Mouse (Mus musculus): Measurements from ENCODE around the gene B4galnt1. TPM values are rescaled to one million over a fixed set of nuclear protein-coding genes. Genes with fewer than 3 reads are reported as not detected.

The B4galnt1 gene
- polyA plus RNA-seq, 1 experiment from 2014 or later = 45.9 TPM

DNA sequence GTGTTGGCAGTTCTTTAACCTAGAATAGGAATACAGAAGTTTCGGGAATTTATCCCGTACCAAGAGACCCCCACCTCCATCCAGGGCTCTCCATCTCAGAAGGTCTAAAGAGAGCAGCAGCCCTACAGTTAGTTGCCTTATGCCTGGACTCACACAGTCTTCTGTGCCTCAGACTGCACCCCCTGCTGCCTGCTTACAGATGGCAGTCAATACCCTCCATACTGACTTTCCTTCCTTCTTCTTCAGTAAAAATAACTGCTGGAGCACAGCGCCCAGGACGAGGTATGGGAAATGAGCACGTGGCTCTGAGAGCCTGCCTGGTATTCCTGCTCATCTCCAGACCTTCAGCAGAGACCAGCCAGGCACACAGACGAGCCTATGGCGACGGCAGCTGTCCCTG is 35.3 kb downstream of the B4galnt1 start:
- DNase-seq (ENCODE audit: low spot score) (no peak), ATAC-seq (ENCODE audit: low FRiP score, low TSS enrichment) (no peak)
- Histone ChIP-seq H3K36me3 (ENCODE audit: control insufficient read depth, insufficient read depth, low read length) (peaks cover 10% of the 10 kb centered on the region), H3K4me3 (ENCODE audit: low read depth, low read length) (no peak overlapping the region), H3K4me1 (replicated peaks; ENCODE audit: control insufficient read depth, insufficient read depth) (no peaks in the 10 kb centered on the region), H3K9me3 (ENCODE audit: control insufficient read depth, low read length) (no peaks in the 10 kb centered on the region), H3K27ac (replicated peaks) (no peak overlapping the region), H3K4me2 (replicated peaks; ENCODE audit: low read depth) (no peak overlapping the region), H3K9ac (ENCODE audit: low read length) (no peak overlapping the region), H3K27me3 (ENCODE audit: control insufficient read depth, insufficient read depth, low read length) (no peaks in the 10 kb centered on the region)
- TF ChIP-seq CTCF (IDR thresholded peaks at IDR 0.05; ENCODE audit: low read depth) (peak; percentile 51), EP300 (optimal IDR thresholded peaks at IDR 0.05) (no peak)
- 85% methylated on average over 8 of the region's 8 CpGs for WGBS

DNA sequence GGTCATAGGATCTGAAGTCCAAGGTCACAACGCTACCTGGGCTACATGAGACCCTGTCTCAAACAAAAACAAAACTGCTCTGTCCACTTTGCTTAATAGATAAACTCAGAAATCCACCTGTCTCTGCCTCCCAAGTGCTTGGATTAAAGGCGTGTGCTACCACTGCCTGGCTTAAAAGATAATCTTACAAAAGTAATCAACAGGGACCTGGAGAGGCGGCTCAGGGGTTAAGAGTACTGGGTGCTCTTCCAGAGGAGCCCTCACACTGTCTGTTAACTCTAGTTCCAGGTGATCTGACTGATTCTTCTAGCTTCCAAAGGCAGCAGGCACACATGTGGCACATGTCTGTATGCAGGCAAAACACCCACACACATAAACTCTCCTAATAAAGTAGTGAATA is 38.1 kb downstream of the B4galnt1 start:
- no peak for ATAC-seq (ENCODE audit: low FRiP score, low TSS enrichment)
- Histone ChIP-seq H3K9ac (ENCODE audit: low read length) (no peak overlapping the region), H3K27me3 (ENCODE audit: control insufficient read depth, insufficient read depth, low read length) (no peaks in the 10 kb centered on the region), H3K36me3 (ENCODE audit: control insufficient read depth, insufficient read depth, low read length) (peaks cover 15% of the 10 kb centered on the region), H3K4me2 (replicated peaks; ENCODE audit: low read depth) (no peak overlapping the region), H3K4me1 (replicated peaks; ENCODE audit: control insufficient read depth, insufficient read depth) (no peaks in the 10 kb centered on the region), H3K4me3 (ENCODE audit: low read depth, low read length) (no peak overlapping the region), H3K27ac (replicated peaks) (no peak overlapping the region), H3K9me3 (ENCODE audit: control insufficient read depth, low read length) (no peaks in the 10 kb centered on the region)
- no peak for DNase-seq (ENCODE audit: low spot score)
- 81% methylated on average over 3 of the region's 3 CpGs for WGBS
- TF ChIP-seq CTCF (IDR thresholded peaks at IDR 0.05; ENCODE audit: low read depth) = no peak
- TF ChIP-seq EP300 (optimal IDR thresholded peaks at IDR 0.05) = no peak

DNA sequence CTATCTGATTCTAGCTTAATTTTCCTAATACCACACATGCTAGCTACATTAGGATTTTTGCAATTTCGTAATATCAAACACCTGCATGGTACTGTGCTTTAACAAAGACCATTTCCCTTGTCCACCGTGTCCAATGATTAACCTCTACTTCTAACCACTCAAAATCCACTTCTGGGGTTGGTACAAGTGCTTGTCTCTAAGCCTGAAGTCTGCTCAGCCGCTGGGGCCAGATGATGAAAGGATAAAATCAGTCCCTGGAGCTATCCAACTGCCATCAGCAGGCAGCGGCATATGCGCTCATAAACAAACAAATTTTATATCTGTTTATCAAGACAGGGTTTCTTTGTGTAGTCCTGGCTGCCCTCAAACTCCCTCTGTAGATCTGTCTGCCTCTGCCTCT is 39.6 kb downstream of the B4galnt1 start:
- 87% methylated on average over 5 of the region's 5 CpGs for WGBS
- ATAC-seq (ENCODE audit: low FRiP score, low TSS enrichment) = no peak
- TF ChIP-seq CTCF (IDR thresholded peaks at IDR 0.05; ENCODE audit: low read depth) = no peak
- TF ChIP-seq EP300 (optimal IDR thresholded peaks at IDR 0.05) = no peak
- H3K4me3 ChIP-seq (ENCODE audit: low read depth, low read length) = no peak overlapping the region
- H3K9me3 ChIP-seq (ENCODE audit: control insufficient read depth, low read length) = no peaks in the 10 kb centered on the region
- no peaks in the 10 kb centered on the region for H3K4me1 ChIP-seq (replicated peaks; ENCODE audit: control insufficient read depth, insufficient read depth)
- no peak for DNase-seq (ENCODE audit: low spot score)
- no peak overlapping the region for H3K9ac ChIP-seq (ENCODE audit: low read length)
- H3K4me2 ChIP-seq (replicated peaks; ENCODE audit: low read depth) = no peak overlapping the region
- no peak overlapping the region for H3K27ac ChIP-seq (replicated peaks)
- H3K27me3 ChIP-seq (ENCODE audit: control insufficient read depth, insufficient read depth, low read length) = no peaks in the 10 kb centered on the region
- H3K36me3 ChIP-seq (ENCODE audit: control insufficient read depth, insufficient read depth, low read length) = peaks cover 15% of the 10 kb centered on the region

- H3K9ac ChIP-seq (ENCODE audit: low read length) = no peak overlapping the region
- no peaks in the 10 kb centered on the region for H3K4me1 ChIP-seq (replicated peaks; ENCODE audit: control insufficient read depth, insufficient read depth)
- ATAC-seq (ENCODE audit: low FRiP score, low TSS enrichment) (0 out of 2 replicates have a peak, but pooled peaks have one; percentile 28), DNase-seq (ENCODE audit: low spot score) (peak; percentile 42)
- peaks cover 15% of the 10 kb centered on the region for H3K36me3 ChIP-seq (ENCODE audit: control insufficient read depth, insufficient read depth, low read length)
- H3K4me2 ChIP-seq (replicated peaks; ENCODE audit: low read depth) = no peak overlapping the region
- H3K27ac ChIP-seq (replicated peaks) = no peak overlapping the region
- no peaks in the 10 kb centered on the region for H3K9me3 ChIP-seq (ENCODE audit: control insufficient read depth, low read length)
- H3K27me3 ChIP-seq (ENCODE audit: control insufficient read depth, insufficient read depth, low read length) = no peaks in the 10 kb centered on the region
- no peak for TF ChIP-seq EP300 (optimal IDR thresholded peaks at IDR 0.05)
- 72% methylated on average over 10 of the region's 10 CpGs for WGBS
- no peak overlapping the region for H3K4me3 ChIP-seq (ENCODE audit: low read depth, low read length)
Measured at GRCm38 (mm10) chr10:127205373-127205772, 40.3 kb downstream of the B4galnt1 start.

GRCm38 (mm10) chr10:127208921-127209320 is 43.9 kb downstream of the B4galnt1 start:
- Histone ChIP-seq H3K9me3 (ENCODE audit: control insufficient read depth, low read length) (no peaks in the 10 kb centered on the region), H3K4me1 (replicated peaks; ENCODE audit: control insufficient read depth, insufficient read depth) (0 out of 2 replicates have a peak, but pooled peaks cover 3% of the 10 kb centered on the region), H3K27ac (replicated peaks) (no peak overlapping the region), H3K36me3 (ENCODE audit: control insufficient read depth, insufficient read depth, low read length) (peaks cover 12% of the 10 kb centered on the region; the same call in 1 of the 2 replicates), H3K9ac (ENCODE audit: low read length) (no peak overlapping the region), H3K4me2 (replicated peaks; ENCODE audit: low read depth) (no peak overlapping the region), H3K27me3 (ENCODE audit: control insufficient read depth, insufficient read depth, low read length) (no peaks in the 10 kb centered on the region), H3K4me3 (ENCODE audit: low read depth, low read length) (no peak overlapping the region)
- DNase-seq (ENCODE audit: low spot score) (no peak), ATAC-seq (ENCODE audit: low FRiP score, low TSS enrichment) (no peak)
- TF ChIP-seq CTCF (IDR thresholded peaks at IDR 0.05; ENCODE audit: low read depth) (no peak), EP300 (optimal IDR thresholded peaks at IDR 0.05) (no peak)
- WGBS = 76% methylated on average over 4 of the region's 4 CpGs

DNA sequence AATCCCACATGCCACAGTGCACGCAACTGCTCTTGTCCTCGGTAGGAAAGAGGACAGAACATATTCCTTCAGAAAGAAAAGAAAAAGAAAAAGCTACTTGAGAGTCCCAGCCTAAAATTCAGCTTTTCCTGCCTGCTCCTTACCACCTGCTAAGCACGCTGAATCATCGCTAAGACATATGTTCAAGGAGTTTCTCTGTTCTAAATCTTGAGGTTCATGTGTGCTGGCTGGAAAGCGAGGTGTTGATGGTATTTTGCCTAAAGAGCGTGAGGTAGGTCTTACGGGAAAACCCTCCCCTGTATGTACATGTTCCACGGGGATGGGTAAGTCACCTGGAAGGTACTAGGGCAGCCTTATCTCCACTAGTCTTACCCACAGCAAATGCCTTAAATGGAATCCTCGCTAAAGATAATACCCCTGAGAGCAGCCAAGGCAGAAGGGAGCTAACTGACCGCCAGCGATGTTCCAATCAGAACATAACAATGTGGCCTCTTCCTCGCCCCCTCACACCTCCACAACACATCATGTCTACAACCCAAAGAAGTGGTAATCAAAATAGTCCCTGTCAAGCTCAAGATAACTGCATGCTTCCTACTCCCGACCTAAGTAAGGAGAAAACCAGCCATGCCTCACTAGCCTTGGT is 45.0 kb downstream of the B4galnt1 start:
- H3K27me3 ChIP-seq (ENCODE audit: control insufficient read depth, insufficient read depth, low read length) = no peaks in the 10 kb centered on the region
- H3K36me3 ChIP-seq (ENCODE audit: control insufficient read depth, insufficient read depth, low read length) = peaks cover 10% of the 10 kb centered on the region; the same call in 1 of the 2 replicates
- ATAC-seq (ENCODE audit: low FRiP score, low TSS enrichment) = no peak
- WGBS = 80% methylated on average over 13 of the region's 13 CpGs
- no peak for DNase-seq (ENCODE audit: low spot score)
- H3K9me3 ChIP-seq (ENCODE audit: control insufficient read depth, low read length) = no peaks in the 10 kb centered on the region
- H3K4me2 ChIP-seq (replicated peaks; ENCODE audit: low read depth) = no peak overlapping the region
- no peak overlapping the region for H3K4me3 ChIP-seq (ENCODE audit: low read depth, low read length)
- TF ChIP-seq EP300 (optimal IDR thresholded peaks at IDR 0.05) = no peak
- TF ChIP-seq CTCF (IDR thresholded peaks at IDR 0.05; ENCODE audit: low read depth) = no peak
- no peak overlapping the region for H3K27ac ChIP-seq (replicated peaks)
- no peak overlapping the region for H3K9ac ChIP-seq (ENCODE audit: low read length)
- H3K4me1 ChIP-seq (replicated peaks; ENCODE audit: control insufficient read depth, insufficient read depth) = 0 out of 2 replicates have a peak, but pooled peaks cover 3% of the 10 kb centered on the region

Measured in stomach, postnatal 0 days (tissue).